ENCODE assay signal across 24 mouse cellular contexts in genomic region chr16:87722857-87723256, GRCm38 (mm10). TPM values are rescaled to one million over a fixed set of nuclear protein-coding genes. Genes with fewer than 3 reads are reported as not detected.
DNase-seq lines count a peak whose midpoint lies in the region; TF ChIP-seq lines count a peak whose summit lies in the region.
"Had no signal": no experiment of that assay in that cellular context is flagged by ENCODE, and none has a peak within 500 bp of the region (broad histone marks: within the 10 kb centered on the region; RNA-seq: fewer than 3 reads in every experiment).

No protein-coding gene starts in this region.

- no peaks in the 10 kb centered on the region for H3K27me3 ChIP-seq in cerebellum, adult 2 months (ENCODE audit: control insufficient read depth, insufficient read depth, low read length)
- no peaks in the 10 kb centered on the region for H3K27me3 ChIP-seq in thymus, adult 2 months (ENCODE audit: control insufficient read depth, insufficient read depth, low read length)
- H3K27me3 ChIP-seq: CH12.LX; embryonic facial prominence, embryonic 12.5 days; embryonic facial prominence, embryonic 15.5 days; heart, embryonic 13.5 days; hindbrain, embryonic 12.5 days; hindbrain, embryonic 15.5 days; kidney, embryonic 15.5 days; Patski had no signal

- no peak overlapping the region for H3K4me3 ChIP-seq in cerebellum, adult 2 months (replicated peaks; ENCODE audit: insufficient read depth, low read depth, low read length)
- H3K4me3 ChIP-seq in gastrocnemius, adult 2 months = no peak overlapping the region
- H3K4me3 ChIP-seq in thymus, adult 2 months (ENCODE audit: control insufficient read depth, insufficient read depth, low read length) = no peak overlapping the region
- H3K4me3 ChIP-seq: embryonic facial prominence, embryonic 12.5 days; embryonic facial prominence, embryonic 15.5 days; heart, adult 2 months; heart, embryonic 10.5 days; heart, embryonic 13.5 days; hindbrain, embryonic 12.5 days; hindbrain, embryonic 15.5 days; kidney, embryonic 15.5 days had no signal

- DNase-seq in cerebellum, adult 2 months = peak; percentile 34 to 58
- no peak for DNase-seq in cerebellum, postnatal 4 days (ENCODE audit: low spot score in 2 of 2)
- peak; percentile 53 to 54 for DNase-seq in cerebellum, postnatal 10 days
- DNase-seq in cerebellum, postnatal 36 days = no peak
- peak; percentile 52 for DNase-seq in gastrocnemius, adult 2 months
- no peak for DNase-seq in gastrocnemius, adult 8-10 months (ENCODE audit: low spot score in 2 of 2)
- no peak for DNase-seq in thymus, adult 2 months
- no peak for DNase-seq in thymus, adult 18-20 months
- DNase-seq: adrenal gland, postnatal 10 days; adrenal gland, postnatal 36 days; B cell, adult 2 months; forebrain, postnatal 0 days; gastrocnemius, postnatal 25 days; kidney, adult 8-10 months had no signal

- peaks cover 14% of the 10 kb centered on the region for H3K36me3 ChIP-seq in thymus, adult 2 months (ENCODE audit: control insufficient read depth, insufficient read depth, low read length)

- H3K4me1 ChIP-seq in cerebellum, adult 2 months (ENCODE audit: control insufficient read depth, insufficient read depth, low read length) = peaks cover 19% of the 10 kb centered on the region
- peaks cover 56% of the 10 kb centered on the region for H3K4me1 ChIP-seq in thymus, adult 2 months (replicated peaks; ENCODE audit: control insufficient read depth, insufficient read depth, low read length)
- H3K4me1 ChIP-seq: embryonic facial prominence, embryonic 12.5 days had no signal

- 95% methylated on average over 5 of the region's 5 CpGs for WGBS in cerebellum, adult 2 months
- 85% methylated on average over 5 of the region's 5 CpGs for WGBS in thymus, adult 2 months

- no peak overlapping the region for H3K27ac ChIP-seq in cerebellum, adult 2 months (ENCODE audit: insufficient read depth, low read length)
- no peak overlapping the region; the same call in 1 of the 2 replicates for H3K27ac ChIP-seq in gastrocnemius, adult 2 months
- peak overlapping the region; percentile 85 for H3K27ac ChIP-seq in thymus, adult 2 months (ENCODE audit: control insufficient read depth, insufficient read depth, low read length)
- H3K27ac ChIP-seq: embryonic facial prominence, embryonic 12.5 days; embryonic facial prominence, embryonic 15.5 days; heart, adult 2 months; heart, embryonic 10.5 days; heart, embryonic 13.5 days; hindbrain, embryonic 12.5 days; hindbrain, embryonic 15.5 days; kidney, embryonic 15.5 days had no signal

- intact Hi-C loops in gastrocnemius, adult 2 months (cut with DNase I) = no loop called here

- no peak for TF ChIP-seq POLR2A in cerebellum, adult 2 months (IDR thresholded peaks at IDR 0.05; ENCODE audit: borderline replicate concordance, insufficient read depth, low read length)
- TF ChIP-seq POLR2A in thymus, adult 2 months (IDR thresholded peaks at IDR 0.05; ENCODE audit: control insufficient read depth, extremely low read depth, insufficient read depth, low read length, poor library complexity) = no peak

- no peak for TF ChIP-seq CTCF in cerebellum, adult 2 months (IDR thresholded peaks at IDR 0.05; ENCODE audit: borderline replicate concordance, insufficient read depth, low read depth, low read length)
- no peak for TF ChIP-seq CTCF in gastrocnemius, adult 2 months (IDR thresholded peaks at IDR 0.05)
- TF ChIP-seq CTCF in thymus, adult 2 months (IDR thresholded peaks at IDR 0.05; ENCODE audit: borderline replicate concordance, control insufficient read depth, extremely low read depth, insufficient read depth, low read length, poor library complexity) = no peak

RNA-seq across cellular contexts. Expression of gene Bach1, which starts 24.1 kb away (rescaled TPM):
- polyA plus RNA-seq in cerebellum, adult 2 months (2012; rRNA removed) = 8.5 and 8.7 TPM in 2 replicates
- total RNA-seq in gastrocnemius, adult 2 months (2021) = 10 to 100 TPM; 18.0 to 28.2 TPM
- 10 to 100 TPM; 17.0 to 24.5 (median 20.0) TPM for total RNA-seq in gastrocnemius, adult 8-10 months (2022)
- polyA plus RNA-seq in thymus, adult 2 months (2012; rRNA removed) = 40.2 and 45.4 TPM in 2 replicates

Comparison
In these comparisons a context has a peak if more than half of its experiments do, and no peak if none do; other contexts are left out.
1. DNase-seq: peak in cerebellum, adult 2 months (2 of 2), cerebellum, postnatal 10 days (2 of 2) and gastrocnemius, adult 2 months (single experiment); none in cerebellum, postnatal 4 days (0 of 2), cerebellum, postnatal 36 days (0 of 2), gastrocnemius, adult 8-10 months (0 of 2), thymus, adult 2 months (single experiment) and thymus, adult 18-20 months (0 of 2).